Mouse (Mus musculus) hindbrain, embryonic 16.5 days (tissue): ENCODE measurements around the gene Slc2a9. TPM values are rescaled to one million over a fixed set of nuclear protein-coding genes. Genes with fewer than 3 reads are reported as not detected.

ENCODE experiments used
- ATAC-seq: fragments of 200-750 bp; cut with Nextera tagmentation; 2 replicates; pipeline ENCODE4 v1.8.0; 2017; ENCODE audit warnings: moderate TSS enrichment, moderate library complexity
- H3K27ac ChIP-seq: fragments of 300-500 bp; sonication (generic); 2 replicates; pipeline ENCODE4 v1.5.1; 2014; ENCODE audit warnings: low read depth, mild to moderate bottlenecking, control low read depth, low read length, moderate library complexity
- H3K27me3 ChIP-seq: fragments of 300-500 bp; sonication (generic); replicated peaks from 2 replicates; pipeline ENCODE4 v1.6.1; 2014; ENCODE audit warnings: low read length; ENCODE audit not compliant: control insufficient read depth, insufficient read depth
- H3K36me3 ChIP-seq: fragments of 300-500 bp; sonication (generic); 2 replicates; pipeline ENCODE4 v1.6.1; 2014; ENCODE audit warnings: mild to moderate bottlenecking, low read length, moderate library complexity, mixed read lengths; ENCODE audit not compliant: control insufficient read depth, insufficient read depth
- H3K4me1 ChIP-seq: fragments of 300-500 bp; sonication (generic); 2 replicates; pipeline ENCODE4 v1.6.1; 2014; ENCODE audit warnings: low read depth, low read length; ENCODE audit not compliant: control insufficient read depth, insufficient read depth
- H3K4me2 ChIP-seq: fragments of 300-500 bp; sonication (generic); 2 replicates; pipeline ENCODE4 v1.6.1; 2014; ENCODE audit warnings: mild to moderate bottlenecking, low read length, control low read depth, moderate library complexity
- H3K4me3 ChIP-seq: fragments of 300-500 bp; sonication (generic); 2 replicates; pipeline ENCODE4 v1.5.1; 2014; ENCODE audit warnings: mild to moderate bottlenecking, low read length, control low read depth, moderate library complexity
- H3K9ac ChIP-seq: fragments of 300-500 bp; sonication (generic); 2 replicates; pipeline ENCODE4 v1.6.1; 2014; ENCODE audit warnings: low read depth, mild to moderate bottlenecking, control low read depth, low read length, moderate library complexity
- H3K9me3 ChIP-seq: fragments of 300-500 bp; sonication (generic); 2 replicates; pipeline ENCODE4 v1.6.1; 2014; ENCODE audit warnings: mild to moderate bottlenecking, low read length, moderate library complexity; ENCODE audit not compliant: control insufficient read depth
- WGBS: fragments of 180-500 bp; shearing (Covaris S2); extraction: QIAGEN DNeasy Blood & Tissue Kit; methylation state at CpG from one replicate; pipeline ENCODE4 v1.1.7; 2014; 5-methylcytosine and 5-hydroxymethylcytosine counted together
- polyA plus RNA-seq: library from polyadenylated mRNA; unstranded; fragments of >200 nt; fragmentation: Nextera tagmentation; extraction: Ambion mirVana; gene quantifications from 2 replicates; pipeline ENCODE4 v1.2.1, GENCODE M21; 2015

Slc2a9 gene
- polyA plus RNA-seq, 1 experiment from 2014 or later = 0.44 TPM

DNA sequence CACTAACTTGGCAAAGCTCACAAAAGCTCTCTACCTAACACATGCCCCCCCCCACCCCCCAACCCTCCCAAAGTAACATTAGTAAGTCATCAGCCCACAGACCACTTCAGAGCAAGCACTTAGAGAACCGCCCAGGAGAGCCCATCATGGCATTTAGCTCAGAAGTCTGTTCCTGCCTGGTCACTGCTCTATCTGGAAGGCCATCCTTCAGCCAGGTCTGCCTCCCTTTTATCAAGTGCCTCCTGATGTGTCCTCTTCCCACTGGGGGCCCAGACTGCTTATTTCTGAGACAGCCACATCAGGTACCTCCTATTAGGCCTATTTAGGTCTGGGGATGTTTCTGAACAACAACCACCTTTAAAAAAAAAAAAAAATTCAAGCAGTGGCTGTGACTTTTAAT is 38.0 kb upstream of the Slc2a9 start:
- H3K27ac ChIP-seq = no peak overlapping the region
- H3K27me3 ChIP-seq = no peaks in the 10 kb centered on the region
- no peak for ATAC-seq
- no peak overlapping the region for H3K4me2 ChIP-seq
- no peaks in the 10 kb centered on the region for H3K9me3 ChIP-seq
- no peak overlapping the region for H3K9ac ChIP-seq
- 100% methylated on average over 1 of the region's 1 CpGs for WGBS
- no peak overlapping the region for H3K4me3 ChIP-seq
- H3K36me3 ChIP-seq = peaks cover 51% of the 10 kb centered on the region
- H3K4me1 ChIP-seq = no peaks in the 10 kb centered on the region; the same call in 1 of the 2 replicates

GRCm38 (mm10) chr5:38538508-38538907 is 35.6 kb upstream of the Slc2a9 start:
- Histone ChIP-seq H3K27ac (no peak overlapping the region), H3K4me3 (no peak overlapping the region), H3K36me3 (peaks cover 56% of the 10 kb centered on the region), H3K9me3 (no peaks in the 10 kb centered on the region), H3K27me3 (no peaks in the 10 kb centered on the region), H3K4me2 (no peak overlapping the region), H3K4me1 (no peaks in the 10 kb centered on the region; the same call in 1 of the 2 replicates), H3K9ac (no peak overlapping the region)
- peak; percentile 53; the same call in 1 of the 2 replicates for ATAC-seq
- WGBS = 47% methylated on average over 8 of the region's 8 CpGs

DNA sequence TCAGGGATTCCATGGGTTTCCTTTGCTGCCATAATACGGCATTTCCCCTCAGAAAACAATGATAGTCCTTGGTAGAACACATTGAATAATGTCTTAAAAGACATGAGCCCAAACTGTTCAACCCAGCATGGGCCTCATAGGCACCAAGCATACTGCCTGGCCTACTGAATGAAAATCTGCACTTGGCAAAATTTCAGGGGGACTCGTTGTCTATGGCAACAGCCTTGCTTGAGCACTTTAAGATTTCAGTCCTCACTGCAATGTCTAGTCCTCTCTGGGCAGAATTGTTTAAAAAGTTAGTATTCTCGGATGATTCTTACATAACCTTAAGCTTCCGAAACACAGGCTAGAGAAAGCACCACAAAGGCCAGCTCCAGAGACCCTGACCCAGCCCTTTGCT is 34.9 kb upstream of the Slc2a9 start:
- no peak overlapping the region for H3K4me2 ChIP-seq
- H3K9ac ChIP-seq = no peak overlapping the region
- WGBS = 83% methylated on average over 4 of the region's 4 CpGs
- no peaks in the 10 kb centered on the region for H3K9me3 ChIP-seq
- no peak overlapping the region for H3K4me3 ChIP-seq
- 0 out of 2 replicates have a peak overlapping the region, but pooled peaks have one; percentile 31 for H3K27ac ChIP-seq
- no peaks in the 10 kb centered on the region for H3K27me3 ChIP-seq
- ATAC-seq = peak; percentile 43; the same call in 1 of the 2 replicates
- H3K36me3 ChIP-seq = peaks cover 59% of the 10 kb centered on the region
- H3K4me1 ChIP-seq = no peaks in the 10 kb centered on the region; the same call in 1 of the 2 replicates

DNA sequence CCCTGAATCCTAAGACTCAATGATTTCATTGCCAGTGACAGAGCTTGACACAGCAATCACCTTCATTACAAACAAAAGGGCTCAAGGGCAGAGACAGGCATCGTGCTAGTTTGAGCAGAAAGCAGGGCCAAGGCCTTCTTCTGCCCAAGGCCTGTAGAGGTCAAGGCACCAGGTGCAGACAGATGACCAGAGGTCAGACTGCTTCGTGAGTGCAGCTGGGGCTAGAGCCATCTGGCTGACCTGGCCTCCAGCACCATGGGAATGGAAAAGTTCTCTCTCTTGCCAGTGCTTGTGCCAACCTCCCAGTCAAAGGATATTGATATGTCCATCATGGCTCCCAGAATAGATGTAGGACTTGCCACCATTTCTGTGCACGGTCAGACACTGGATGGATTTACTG is 33.9 kb upstream of the Slc2a9 start:
- Histone ChIP-seq H3K27me3 (no peaks in the 10 kb centered on the region), H3K4me1 (no peaks in the 10 kb centered on the region; the same call in 1 of the 2 replicates), H3K9me3 (no peaks in the 10 kb centered on the region), H3K9ac (no peak overlapping the region), H3K36me3 (peaks cover 63% of the 10 kb centered on the region), H3K27ac (no peak overlapping the region), H3K4me3 (no peak overlapping the region), H3K4me2 (no peak overlapping the region)
- 75% methylated on average over 3 of the region's 3 CpGs for WGBS
- no peak for ATAC-seq

DNA sequence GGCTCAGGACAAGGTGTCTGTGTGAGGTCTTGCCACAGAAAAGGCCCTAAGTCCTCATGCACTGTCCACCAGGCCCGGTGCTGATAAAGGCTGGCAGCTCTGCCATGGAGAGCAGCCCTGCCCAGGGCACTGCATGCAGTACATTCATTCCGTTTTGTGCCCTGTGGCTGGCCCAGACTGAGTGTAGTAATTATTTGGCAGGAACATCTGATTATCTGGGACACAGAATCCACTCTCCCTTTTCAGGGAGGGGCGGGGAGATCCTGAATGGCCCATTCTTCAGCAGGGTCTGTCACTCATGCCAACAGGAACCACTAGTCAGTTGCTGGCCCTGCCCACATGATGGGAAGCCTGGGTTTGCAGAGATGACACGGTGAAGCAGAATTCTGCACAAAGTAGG is 29.1 kb upstream of the Slc2a9 start:
- no peaks in the 10 kb centered on the region for H3K9me3 ChIP-seq
- H3K4me1 ChIP-seq = no peaks in the 10 kb centered on the region
- peaks cover 82% of the 10 kb centered on the region for H3K36me3 ChIP-seq
- H3K4me3 ChIP-seq = no peak overlapping the region
- WGBS = 83% methylated on average over 4 of the region's 4 CpGs
- ATAC-seq = peak; percentile 82
- H3K27ac ChIP-seq = 0 out of 2 replicates have a peak overlapping the region, but pooled peaks have one; percentile 17
- no peaks in the 10 kb centered on the region for H3K27me3 ChIP-seq
- H3K4me2 ChIP-seq = no peak overlapping the region
- no peak overlapping the region for H3K9ac ChIP-seq

DNA sequence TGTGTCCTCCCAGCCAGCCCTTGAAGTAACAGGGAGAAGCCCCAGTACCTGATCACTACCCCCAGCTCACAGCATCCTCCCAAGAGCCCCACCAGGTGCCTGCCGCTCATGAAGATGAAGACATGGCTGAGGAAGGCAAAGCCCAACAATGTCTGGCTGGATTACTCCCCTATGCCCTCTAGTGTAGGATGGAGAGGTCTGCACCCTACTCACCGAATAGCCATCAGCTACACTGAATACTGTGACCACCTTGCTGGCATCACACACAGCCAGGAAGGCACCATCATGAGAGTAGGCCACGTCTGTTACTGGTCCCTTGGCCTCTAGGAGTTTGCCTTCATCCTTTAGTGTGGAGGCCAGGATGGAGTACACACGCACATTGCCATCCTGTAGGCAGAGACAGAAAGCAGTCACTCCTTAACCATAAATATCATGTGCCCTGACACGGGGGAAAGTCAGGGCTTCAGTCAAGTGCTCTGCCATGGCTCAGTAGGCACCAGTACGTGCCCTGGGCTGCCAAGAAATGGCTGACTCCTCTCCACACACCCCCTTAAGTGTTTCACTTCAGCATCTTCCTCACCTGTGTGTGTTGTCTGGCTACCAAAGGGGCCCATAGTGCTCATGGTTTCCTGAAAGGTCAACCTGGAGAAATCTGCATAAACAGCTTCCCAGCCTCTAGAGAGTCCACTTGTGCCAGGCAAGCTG is 26.9 kb upstream of the Slc2a9 start:
- no peak overlapping the region for H3K4me3 ChIP-seq
- ATAC-seq = peak; percentile 43
- H3K27me3 ChIP-seq = no peaks in the 10 kb centered on the region
- no peaks in the 10 kb centered on the region for H3K4me1 ChIP-seq
- no peak overlapping the region for H3K27ac ChIP-seq
- H3K9me3 ChIP-seq = no peaks in the 10 kb centered on the region
- peaks cover 68% of the 10 kb centered on the region for H3K36me3 ChIP-seq
- H3K9ac ChIP-seq = no peak overlapping the region
- 76% methylated on average over 6 of the region's 6 CpGs for WGBS
- H3K4me2 ChIP-seq = no peak overlapping the region

DNA sequence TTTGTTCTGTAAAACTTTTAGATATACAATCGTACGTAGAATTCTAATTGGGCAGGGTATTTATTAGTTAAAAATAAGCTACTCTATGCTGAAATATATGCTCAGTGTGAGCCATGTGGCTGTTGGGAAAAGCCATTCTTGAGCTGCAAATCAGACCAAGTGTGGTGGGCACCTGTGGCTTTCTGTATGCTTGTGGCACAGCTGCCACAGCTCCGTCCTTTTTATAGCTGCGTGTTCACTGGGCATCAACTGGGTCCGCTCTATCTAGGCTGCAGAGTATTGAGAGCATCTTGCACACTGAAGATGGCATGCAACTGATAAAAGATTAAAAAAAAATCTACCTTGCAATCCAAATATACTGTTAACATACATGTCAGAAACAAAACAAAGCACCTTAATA is 20.0 kb upstream of the Slc2a9 start:
- H3K9me3 ChIP-seq = no peaks in the 10 kb centered on the region
- WGBS = 89% methylated on average over 5 of the region's 5 CpGs
- no peaks in the 10 kb centered on the region for H3K4me1 ChIP-seq
- H3K36me3 ChIP-seq = peaks cover 15% of the 10 kb centered on the region
- H3K27me3 ChIP-seq = no peaks in the 10 kb centered on the region
- ATAC-seq = no peak
- H3K4me2 ChIP-seq = no peak overlapping the region
- no peak overlapping the region for H3K4me3 ChIP-seq
- no peak overlapping the region for H3K27ac ChIP-seq
- H3K9ac ChIP-seq = no peak overlapping the region

DNA sequence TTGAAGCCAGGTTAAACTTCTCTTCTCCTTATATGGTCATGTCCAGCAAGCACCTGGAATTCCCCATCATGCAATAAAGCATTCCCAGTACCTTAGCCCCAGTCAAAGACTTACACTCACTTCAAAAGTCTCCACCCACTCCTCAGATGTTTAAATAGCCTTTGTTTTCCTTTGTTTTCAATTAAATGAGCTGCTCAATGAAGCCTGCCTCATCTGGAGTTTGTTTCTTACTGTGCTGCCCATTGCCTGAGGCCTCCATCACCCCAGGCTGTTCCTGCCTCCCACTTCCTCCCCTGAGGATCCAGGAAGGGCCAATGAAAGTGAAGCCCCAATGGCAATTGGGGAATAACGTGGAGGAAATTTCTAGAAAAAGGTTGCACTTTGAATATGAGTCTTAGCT is 17.9 kb upstream of the Slc2a9 start:
- no peak overlapping the region for H3K4me2 ChIP-seq
- WGBS = 35% methylated on average over 1 of the region's 1 CpGs
- H3K4me1 ChIP-seq = no peaks in the 10 kb centered on the region
- no peaks in the 10 kb centered on the region for H3K9me3 ChIP-seq
- no peak for ATAC-seq
- H3K36me3 ChIP-seq = no peaks in the 10 kb centered on the region
- H3K27me3 ChIP-seq = no peaks in the 10 kb centered on the region
- no peak overlapping the region for H3K4me3 ChIP-seq
- H3K9ac ChIP-seq = no peak overlapping the region
- H3K27ac ChIP-seq = no peak overlapping the region

DNA sequence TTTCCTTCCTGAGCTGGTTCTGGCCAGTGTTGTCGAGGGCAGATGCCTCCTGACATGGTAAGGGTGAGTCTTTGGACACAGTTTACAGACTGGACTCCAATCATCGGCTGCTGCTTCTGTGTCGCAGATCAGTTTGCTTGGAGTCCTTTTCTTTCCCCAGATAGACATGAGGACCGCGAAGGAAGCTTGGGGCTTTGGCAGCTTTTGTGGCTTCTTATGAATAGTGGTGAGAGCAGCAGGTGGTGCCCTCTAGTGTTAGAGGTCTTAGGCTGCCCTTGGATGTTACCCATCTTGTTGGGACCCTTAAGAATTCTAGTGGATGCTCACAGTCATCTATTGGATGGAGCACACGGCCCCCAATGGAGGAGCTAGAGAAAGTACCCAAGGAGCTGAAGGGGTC is 13.3 kb upstream of the Slc2a9 start:
- ATAC-seq = no peak

More for the DNA sequence above, 13.3 kb upstream of the Slc2a9 start:
- Histone ChIP-seq H3K9me3 (no peaks in the 10 kb centered on the region), H3K36me3 (no peaks in the 10 kb centered on the region), H3K4me2 (no peak overlapping the region), H3K27me3 (no peaks in the 10 kb centered on the region), H3K4me1 (no peaks in the 10 kb centered on the region), H3K9ac (no peak overlapping the region), H3K4me3 (no peak overlapping the region), H3K27ac (no peak overlapping the region)
- WGBS = 65% methylated on average over 6 of the region's 6 CpGs
